Mouse (Mus musculus): ENCODE data around the gene Slc22a2.

- TF ChIP-seq CTCF (IDR thresholded peaks at IDR 0.05; ENCODE audit: low read depth) (no peak), EP300 (IDR thresholded peaks at IDR 0.05; ENCODE audit: low read depth) (no peak)
Measured at GRCm38 (mm10) chr17:12668478-12669362, 84.8 kb downstream of the Slc22a2 start.
